Mouse (Mus musculus) ES-E14 (cell line): ENCODE measurements around the gene Bricd5.

ENCODE experiments used
- CHD2 ChIP-seq: IDR thresholded peaks from 2 replicates; pipeline ENCODE4 v1.6.1; 2014; ENCODE audit warnings: mild to moderate bottlenecking, low read depth, low read length, inconsistent platforms
- HCFC1 ChIP-seq: IDR thresholded peaks from 2 replicates; pipeline ENCODE4 v1.6.1; 2012; ENCODE audit warnings: low read length, inconsistent platforms, borderline replicate concordance; ENCODE audit not compliant: insufficient read depth
- MAFK ChIP-seq: IDR thresholded peaks from 2 replicates; pipeline ENCODE4 v1.6.1; 2014; ENCODE audit warnings: mild to moderate bottlenecking, low read depth, low read length, inconsistent platforms; ENCODE audit not compliant: insufficient read depth
- ZC3H11A ChIP-seq: IDR thresholded peaks from 2 replicates; pipeline ENCODE4 v1.6.1; 2012; ENCODE audit warnings: low read depth, mild to moderate bottlenecking, inconsistent platforms, low read length, borderline replicate concordance
- ZNF384 ChIP-seq: IDR thresholded peaks from 2 replicates; pipeline ENCODE4 v1.6.1; 2012; ENCODE audit warnings: low read depth, low read length, inconsistent platforms

DNA sequence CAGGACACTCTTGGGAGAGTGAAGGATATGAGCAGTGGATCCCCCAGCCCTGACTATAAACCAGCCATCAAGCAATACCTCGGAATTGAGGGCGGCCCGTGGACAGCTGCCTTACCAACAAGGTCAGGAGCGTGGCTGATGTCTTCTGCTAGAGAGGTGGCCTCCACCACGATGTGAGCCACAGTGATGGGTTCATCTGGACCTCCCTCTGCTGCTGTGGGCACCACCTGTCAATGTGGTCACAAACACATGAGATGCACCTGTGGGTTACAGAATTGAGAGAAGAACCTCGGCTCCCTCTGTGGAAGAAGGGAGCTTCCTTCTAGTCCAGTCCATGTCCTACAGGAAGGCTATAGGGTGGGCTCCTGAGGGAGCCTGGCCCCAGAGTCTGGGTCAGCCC is 24.2 kb upstream of the Bricd5 start:
- TF ChIP-seq HCFC1 (no peak), MAFK (no peak), CHD2 (no peak), ZNF384 (no peak), ZC3H11A (no peak)
